Mouse (Mus musculus) MEL (cell line): ENCODE results near the gene Ptk7. TPM values are rescaled to one million over a fixed set of nuclear protein-coding genes. Genes with fewer than 3 reads are reported as not detected.

Experiments
- DNase-seq: peaks from one replicate; pipeline ENCODE4 v3.0.0; 2011; ENCODE audit warnings: low read depth, low spot score
- H3K27ac ChIP-seq: 2 replicates; pipeline ENCODE4 v1.5.1; 2012; ENCODE audit warnings: low read depth, mild to moderate bottlenecking, control low read depth, low read length, moderate library complexity; ENCODE audit not compliant: control insufficient read depth
- H3K27me3 ChIP-seq, 2 experiments: fragments of 150-350 bp in 1 of 2; sonication (generic) in 1 of 2; 2 replicates each; pipeline ENCODE4 v1.6.1; 2012; ENCODE audit warnings: low read length in 2 of 2, mild to moderate bottlenecking in 2 of 2, improper control_type of control experiment in 1 of 2, moderate library complexity in 1 of 2; ENCODE audit not compliant: insufficient read depth in 2 of 2, control insufficient read depth in 1 of 2
- H3K36me3 ChIP-seq, 2 experiments: 2 replicates each; pipeline ENCODE4 v1.6.1; 2012 to 2014; ENCODE audit warnings: low read length in 2 of 2, improper control_type of control experiment in 1 of 2, inconsistent platforms in 1 of 2, mild to moderate bottlenecking in 1 of 2; ENCODE audit not compliant: insufficient read depth in 2 of 2, control insufficient read depth in 1 of 2
- H3K4me1 ChIP-seq, 2 experiments: fragments of 150-350 bp in 1 of 2; sonication (generic) in 1 of 2; 2 replicates each; pipeline ENCODE4 v1.6.1; 2012; ENCODE audit warnings: low read length in 2 of 2, improper control_type of control experiment in 1 of 2, mild to moderate bottlenecking in 1 of 2; ENCODE audit not compliant: insufficient read depth in 2 of 2, control insufficient read depth in 1 of 2
- H3K4me3 ChIP-seq, 2 experiments: fragments of 150-350 bp in 1 of 2; sonication (generic) in 1 of 2; 2 replicates each; pipeline ENCODE4 v1.5.1; 2012; ENCODE audit warnings: low read depth in 2 of 2, low read length in 2 of 2, mild to moderate bottlenecking in 2 of 2, moderate library complexity in 2 of 2, control low read depth in 1 of 2, improper control_type of control experiment in 1 of 2; ENCODE audit not compliant: control insufficient read depth in 1 of 2, insufficient read depth in 1 of 2
- H3K79me2 ChIP-seq: 2 replicates; pipeline ENCODE4 v1.6.1; 2012; ENCODE audit warnings: mild to moderate bottlenecking, low read length, moderate library complexity; ENCODE audit not compliant: control insufficient read depth, poor library complexity, insufficient read depth
- H3K9ac ChIP-seq: 2 replicates; pipeline ENCODE4 v1.6.1; 2012; ENCODE audit warnings: low read depth, mild to moderate bottlenecking, control low read depth, low read length, moderate library complexity; ENCODE audit not compliant: control insufficient read depth, poor library complexity, severe bottlenecking
- H3K9me3 ChIP-seq: fragments of 150-350 bp; sonication (generic); replicated peaks from 2 replicates; pipeline ENCODE4 v1.6.1; 2012; ENCODE audit warnings: mild to moderate bottlenecking, low read length, improper control_type of control experiment, moderate library complexity; ENCODE audit not compliant: insufficient read depth
- CHD2 ChIP-seq: IDR thresholded peaks from 2 replicates; pipeline ENCODE4 v1.6.1; 2011; ENCODE audit warnings: low read length, improper control_type of control experiment
- CTCF ChIP-seq, 3 experiments: IDR thresholded peaks in 2 of 3; conservative IDR thresholded peaks in 1 of 3; 2 replicates each; pipeline ENCODE4 v1.5.1; 2011 to 2012; ENCODE audit warnings: low read length in 3 of 3, low read depth in 2 of 3, mild to moderate bottlenecking in 2 of 3, improper control_type of control experiment in 1 of 3, inconsistent platforms in 1 of 3, mixed read lengths in 1 of 3, moderate library complexity in 1 of 3; ENCODE audit not compliant: control insufficient read depth in 1 of 3, insufficient read depth in 1 of 3, poor library complexity in 1 of 3, severe bottlenecking in 1 of 3
- ELF1 ChIP-seq: IDR thresholded peaks from 2 replicates; pipeline ENCODE4 v1.6.1; 2014; ENCODE audit warnings: low read depth, mild to moderate bottlenecking, inconsistent platforms, low read length, improper control_type of control experiment, moderate library complexity
- EP300 ChIP-seq, 2 experiments: IDR thresholded peaks; 2 replicates each; pipeline ENCODE4 v1.6.1; 2011; ENCODE audit warnings: improper control_type of control experiment in 2 of 2, low read length in 2 of 2, low read depth in 1 of 2, mild to moderate bottlenecking in 1 of 2
- GABPA ChIP-seq: IDR thresholded peaks from 2 replicates; pipeline ENCODE4 v1.6.1; 2012; ENCODE audit warnings: low read depth, mild to moderate bottlenecking, inconsistent platforms, low read length, improper control_type of control experiment, moderate library complexity
- JUND ChIP-seq: IDR thresholded peaks from 2 replicates; pipeline ENCODE4 v1.6.1; 2011; ENCODE audit warnings: low read depth, mild to moderate bottlenecking, improper control_type of control experiment, low read length
- MAFK ChIP-seq: IDR thresholded peaks from 2 replicates; pipeline ENCODE4 v1.6.1; 2011; ENCODE audit warnings: low read depth, mild to moderate bottlenecking, low read length, improper control_type of control experiment, borderline replicate concordance
- MAX ChIP-seq: IDR thresholded peaks from 2 replicates; pipeline ENCODE4 v1.6.1; 2011; ENCODE audit warnings: low read length, improper control_type of control experiment
- MAZ ChIP-seq: IDR thresholded peaks from 2 replicates; pipeline ENCODE4 v1.6.1; 2012; ENCODE audit warnings: low read depth, mild to moderate bottlenecking, inconsistent platforms, low read length, improper control_type of control experiment
- MEF2A ChIP-seq: IDR thresholded peaks from 2 replicates; pipeline ENCODE4 v1.6.1; 2014; ENCODE audit warnings: low read depth, mild to moderate bottlenecking, inconsistent platforms, low read length, improper control_type of control experiment; ENCODE audit not compliant: poor library complexity, insufficient replicate concordance, severe bottlenecking; ENCODE audit errors: extremely low read depth
- MXI1 ChIP-seq: IDR thresholded peaks from 2 replicates; pipeline ENCODE4 v1.6.1; 2011; ENCODE audit warnings: mild to moderate bottlenecking, low read depth, low read length, improper control_type of control experiment
- MYC ChIP-seq: IDR thresholded peaks from 2 replicates; pipeline ENCODE4 v1.6.1; 2011; ENCODE audit warnings: low read depth, mild to moderate bottlenecking, low read length, improper control_type of control experiment, moderate library complexity
- NELFE ChIP-seq: IDR thresholded peaks from 2 replicates; pipeline ENCODE4 v1.6.1; 2011; ENCODE audit warnings: low read depth, low read length, improper control_type of control experiment
- NRF1 ChIP-seq: IDR thresholded peaks from 2 replicates; pipeline ENCODE4 v1.6.1; 2014; ENCODE audit warnings: low read depth, mild to moderate bottlenecking, inconsistent platforms, low read length, improper control_type of control experiment, moderate library complexity; ENCODE audit not compliant: poor library complexity, insufficient read depth, severe bottlenecking
- SIN3A ChIP-seq: IDR thresholded peaks from 2 replicates; pipeline ENCODE4 v1.6.1; 2012; ENCODE audit warnings: low read length, improper control_type of control experiment, inconsistent platforms
- TBP ChIP-seq: IDR thresholded peaks from 2 replicates; pipeline ENCODE4 v1.8.0; 2011; ENCODE audit warnings: low read depth, low read length, improper control_type of control experiment
- UBTF ChIP-seq: IDR thresholded peaks from 2 replicates; pipeline ENCODE4 v1.6.1; 2012; ENCODE audit warnings: low read depth, mild to moderate bottlenecking, inconsistent platforms, low read length, improper control_type of control experiment, moderate library complexity, borderline replicate concordance; ENCODE audit not compliant: insufficient read depth
- ZNF384 ChIP-seq: IDR thresholded peaks from 2 replicates; pipeline ENCODE4 v1.6.1; 2012; ENCODE audit warnings: low read depth, mild to moderate bottlenecking, inconsistent platforms, low read length, improper control_type of control experiment
- polyA plus RNA-seq, 2 experiments: library from polyadenylated mRNA; stranded (reverse) in 1 of 2; unstranded in 1 of 2; fragments of >175 nt in 1 of 2; fragments of >200 nt in 1 of 2; gene quantifications; 2 replicates each; pipeline versions ENCODE4 v1.2.1 to v1.2.4; 2012; ENCODE audit warnings: low replicate concordance in 2 of 2, low read depth in 1 of 2; ENCODE audit not compliant: insufficient read length in 2 of 2, insufficient read depth in 1 of 2, missing spikeins in 1 of 2
- total RNA-seq: library from RNA; depleted of rRNA; stranded (reverse); fragments of 300-350 nt; gene quantifications from 2 replicates; pipeline ENCODE4 v1.2.3, GENCODE M21; 2012

Ptk7 gene
- total and polyA plus RNA-seq, 3 experiments: 0.04 to 0.10 TPM; not detected in 1

DNA sequence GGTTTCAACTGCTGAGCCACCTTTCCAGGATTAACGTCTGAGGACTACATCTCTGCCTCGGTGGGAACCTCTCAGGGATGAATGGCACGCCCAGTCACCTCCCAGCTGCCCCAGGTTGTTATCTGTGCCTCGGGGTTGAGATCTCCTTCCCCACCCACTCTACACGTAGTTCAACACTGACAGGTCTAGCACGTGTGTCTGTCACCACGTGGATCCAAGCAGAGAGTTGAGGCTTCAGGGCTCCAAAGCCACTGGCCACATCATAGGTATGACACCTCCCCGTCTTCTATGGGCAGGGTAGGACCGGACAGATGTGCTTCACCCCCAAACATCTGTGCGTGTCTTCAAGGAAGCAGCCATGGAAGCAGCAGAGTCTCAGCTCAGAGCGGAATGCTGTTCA, 31.3 kb downstream of the Ptk7 start:
- no peaks in the 10 kb centered on the region for H3K79me2 ChIP-seq

DNA sequence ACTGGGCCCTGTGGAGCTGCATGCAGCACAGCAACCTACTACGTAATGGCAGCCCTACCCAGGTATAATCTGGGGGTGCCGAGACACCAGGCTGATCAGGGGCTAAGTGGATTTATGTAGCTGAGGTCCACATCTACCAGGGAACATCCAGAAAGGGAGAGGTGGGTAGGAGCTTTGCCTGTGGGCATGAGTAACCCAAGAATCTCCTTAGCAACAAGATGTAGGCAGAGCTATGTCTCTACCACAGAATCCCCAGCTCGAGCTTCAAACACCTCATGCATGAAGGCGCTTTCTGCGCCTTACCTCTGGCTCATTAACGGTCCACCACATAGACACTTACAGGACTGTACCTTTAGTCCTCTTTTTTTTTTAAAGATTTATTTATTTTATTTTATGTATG, 34.0 kb downstream of the Ptk7 start:
- no peak for DNase-seq
- Histone ChIP-seq H3K4me3 (no peak overlapping the region), H3K9ac (no peak overlapping the region), H3K4me1 (no peaks in the 10 kb centered on the region; a peak in 1 of 4 replicates), H3K79me2 (no peaks in the 10 kb centered on the region), H3K36me3 (no peaks in the 10 kb centered on the region), H3K27ac (no peak overlapping the region), H3K9me3 (no peaks in the 10 kb centered on the region), H3K27me3 (no peaks in the 10 kb centered on the region)
- TF ChIP-seq CTCF (IDR thresholded peaks at IDR 0.05 in 2 of 3, conservative IDR thresholded peaks at IDR 0.05 in 1 of 3; ENCODE audit: control insufficient read depth in 1 of 3, insufficient read depth in 1 of 3, low read depth in 2 of 3, low read length in 3 of 3, poor library complexity in 1 of 3, severe bottlenecking in 1 of 3) (no peak), NRF1 (no peak), EP300 (IDR thresholded peaks at IDR 0.05; ENCODE audit: low read depth in 1 of 2, low read length in 2 of 2) (no peak), MAZ (no peak), ELF1 (no peak), MAFK (no peak), ZNF384 (no peak), MEF2A (no peak), MXI1 (no peak), JUND (no peak), TBP (no peak), SIN3A (no peak), MAX (no peak), UBTF (no peak), GABPA (no peak), CHD2 (no peak)

More for the DNA sequence above, 31.3 kb downstream of the Ptk7 start:
- no peaks in the 10 kb centered on the region for H3K36me3 ChIP-seq
- no peak overlapping the region for H3K4me3 ChIP-seq
- TF ChIP-seq NELFE (no peak), SIN3A (peak; percentile 36; the same call in 1 of the 2 replicates), TBP (no peak), MXI1 (peak; percentile 76), MAX (peak; percentile 69), MYC (peak; percentile 68; the same call in 1 of the 2 replicates)
- no peak overlapping the region for H3K9ac ChIP-seq
- H3K27me3 ChIP-seq: no peaks in the 10 kb centered on the region
- DNase-seq: peak; percentile 28
- H3K27ac ChIP-seq: no peak overlapping the region
- H3K9me3 ChIP-seq: no peaks in the 10 kb centered on the region
- no peaks in the 10 kb centered on the region; a peak in 1 of 4 replicates for H3K4me1 ChIP-seq
